Mouse (Mus musculus): ENCODE data around the gene Dnaja2.

Dnaja2 gene

GRCm38 (mm10) chr8:85500460-85500859, 54.7 kb downstream of the Dnaja2 start:
- DNase-seq (ENCODE audit: low spot score) = no peak

- DNase-seq (ENCODE audit: low spot score) = no peak
Measured at GRCm38 (mm10) chr8:85498577-85498976, 56.6 kb downstream of the Dnaja2 start.

GRCm38 (mm10) chr8:85496778-85497177, 58.4 kb downstream of the Dnaja2 start:
- no peak for DNase-seq (ENCODE audit: low spot score)

- no peak for DNase-seq (ENCODE audit: low spot score)
Measured at GRCm38 (mm10) chr8:85496125-85496524, 59.0 kb downstream of the Dnaja2 start.

GRCm38 (mm10) chr8:85492940-85493931, 61.9 kb downstream of the Dnaja2 start:
- no peak for DNase-seq (ENCODE audit: low spot score)

GRCm38 (mm10) chr8:85492125-85492875, 62.8 kb downstream of the Dnaja2 start, which contains the start of gene Gpt2:
TSS of gene Gpt2 (plus strand) at chr8:85492576.
- peak; percentile 78 for DNase-seq (ENCODE audit: low spot score)

GRCm38 (mm10) chr8:85489546-85489945, 65.6 kb downstream of the Dnaja2 start:
- no peak for DNase-seq (ENCODE audit: low spot score)

GRCm38 (mm10) chr8:85488631-85489030, 66.5 kb downstream of the Dnaja2 start:
- DNase-seq (ENCODE audit: low spot score) = no peak

GRCm38 (mm10) chr8:85487906-85488620, 67.1 kb downstream of the Dnaja2 start:
- DNase-seq (ENCODE audit: low spot score) = no peak
